Mouse (Mus musculus) megakaryocyte progenitor cell, adult 5-6 weeks (primary cell): ENCODE data around the gene Gm4559. TPM values are rescaled to one million over a fixed set of nuclear protein-coding genes. Genes with fewer than 3 reads are reported as not detected.
"Not testable (repeated sequence)": the region's sequence is repeated elsewhere in the genome, so short reads cannot be mapped to it uniquely, and the experiment has no call there.

Experiments
- ATAC-seq: replicated peaks from 2 replicates; pipeline ENCODE4 v1.8.0; 2016; ENCODE audit warnings: mild to moderate bottlenecking, moderate TSS enrichment, inconsistent platforms; ENCODE audit not compliant: poor library complexity
- total RNA-seq, 2 experiments: library from RNA; stranded (forward) in 1 of 2; stranded (reverse) in 1 of 2; fragments of 157-497, 149-512 nt in 1 of 2; fragments of 200-1000 nt in 1 of 2; gene quantifications; 2 replicates each; pipeline versions ENCODE4 v1.2.3 to v1.2.4; 2015 to 2017

Gene Gm4559
- total RNA-seq, 2 experiments from 2014 or later: not detected

- not testable (repeated sequence) for ATAC-seq
Measured at GRCm38 (mm10) chr7:142279291-142279690, 5.1 kb upstream of the Gm4559 start.

GRCm38 (mm10) chr7:142278183-142278582 lies 4.0 kb upstream of the Gm4559 start:
- peak; percentile 96 for ATAC-seq

- not testable (repeated sequence) for ATAC-seq
Measured at GRCm38 (mm10) chr7:142258254-142258653, 15.9 kb downstream of the Gm4559 start, which contains the start of gene Gm2431. Gene Gm2431 (minus strand): TSS chr7:142258354.

- peak; percentile 85 for ATAC-seq
Measured at GRCm38 (mm10) chr7:142255517-142255916, 18.6 kb downstream of the Gm4559 start.

- peak; percentile 61; the same call in 1 of the 2 replicates for ATAC-seq
Measured at GRCm38 (mm10) chr7:142249824-142250223, 24.3 kb downstream of the Gm4559 start.

- no peak for ATAC-seq
Measured at GRCm38 (mm10) chr7:142240978-142241377, 33.2 kb downstream of the Gm4559 start, which contains the start of gene Gm40460. Gene Gm40460 (minus strand): TSS chr7:142241078.

- ATAC-seq: no peak
Measured at GRCm38 (mm10) chr7:142231540-142231939, 42.6 kb downstream of the Gm4559 start.

- ATAC-seq: not testable (repeated sequence)
Measured at GRCm38 (mm10) chr7:142229871-142230270, 44.3 kb downstream of the Gm4559 start, which contains the start of gene Krtap5-5. Gene Krtap5-5 (minus strand): TSS chr7:142229971.

- ATAC-seq: no peak
Measured at GRCm38 (mm10) chr7:142224518-142224917, 49.6 kb downstream of the Gm4559 start.

Other genes with a start within 250 kb of the Gm4559 start
- gene Mob2, start 213.3 kb downstream of the Gm4559 start, total RNA-seq (2015): 45.3 and 45.9 TPM in 2 replicates
- gene Mob2, start 213.3 kb downstream of the Gm4559 start, total RNA-seq (2017): 45.9 and 47.1 TPM in 2 replicates
- 0.12 TPM in 1 of 2 replicates, not detected in the other for gene Dusp8, start 178.5 kb downstream of the Gm4559 start, total RNA-seq (2015)
- gene Dusp8, start 178.5 kb downstream of the Gm4559 start, total RNA-seq (2017): not detected in 2 replicates
- not detected in 2 replicates for gene Gm45618, start 153.6 kb downstream of the Gm4559 start, total RNA-seq (2015)
- gene Gm45618, start 153.6 kb downstream of the Gm4559 start, total RNA-seq (2017): not detected in 2 replicates
- not detected in 2 replicates for gene Gm39115, start 138.3 kb downstream of the Gm4559 start, total RNA-seq (2015)
- not detected in 2 replicates for gene Gm39115, start 138.3 kb downstream of the Gm4559 start, total RNA-seq (2017)
- not detected in 2 replicates for gene Gm45337, start 129.8 kb downstream of the Gm4559 start, total RNA-seq (2015)
- not detected in 2 replicates for gene Gm45337, start 129.8 kb downstream of the Gm4559 start, total RNA-seq (2017)
- gene Gm29735, start 117.2 kb downstream of the Gm4559 start, total RNA-seq (2015): not detected in 2 replicates
- not detected in 2 replicates for gene Gm29735, start 117.2 kb downstream of the Gm4559 start, total RNA-seq (2017)
- gene Gm4553, start 108.6 kb downstream of the Gm4559 start, total RNA-seq (2015): not detected in 2 replicates
- not detected in 2 replicates for gene Gm4553, start 108.6 kb downstream of the Gm4559 start, total RNA-seq (2017)
- gene Krtap5-2, start 98.4 kb downstream of the Gm4559 start, total RNA-seq (2015): not detected in 2 replicates
- not detected in 2 replicates for gene Krtap5-2, start 98.4 kb downstream of the Gm4559 start, total RNA-seq (2017)
- gene Gm10153, start 84.0 kb downstream of the Gm4559 start, total RNA-seq (2015): not detected in 2 replicates
- not detected in 2 replicates for gene Gm10153, start 84.0 kb downstream of the Gm4559 start, total RNA-seq (2017)
- gene Krtap5-3, start 73.0 kb downstream of the Gm4559 start, total RNA-seq (2015): not detected in 2 replicates
- gene Krtap5-3, start 73.0 kb downstream of the Gm4559 start, total RNA-seq (2017): not detected in 2 replicates
- not detected in 2 replicates for gene Gm7579, start 62.5 kb downstream of the Gm4559 start, total RNA-seq (2015)
- gene Gm7579, start 62.5 kb downstream of the Gm4559 start, total RNA-seq (2017): not detected in 2 replicates
- not detected in 2 replicates for gene Krtap5-5, start 44.4 kb downstream of the Gm4559 start, total RNA-seq (2015)
- gene Krtap5-5, start 44.4 kb downstream of the Gm4559 start, total RNA-seq (2017): not detected in 2 replicates
- gene Gm40460, start 33.3 kb downstream of the Gm4559 start, total RNA-seq (2015): not detected in 2 replicates
- gene Gm40460, start 33.3 kb downstream of the Gm4559 start, total RNA-seq (2017): not detected in 2 replicates
- gene Gm2431, start 16.0 kb downstream of the Gm4559 start, total RNA-seq (2015): not detected in 2 replicates
- not detected in 2 replicates for gene Gm2431, start 16.0 kb downstream of the Gm4559 start, total RNA-seq (2017)
- not detected in 2 replicates for gene Krtap5-1, start 22.8 kb upstream of the Gm4559 start, total RNA-seq (2015)
- gene Krtap5-1, start 22.8 kb upstream of the Gm4559 start, total RNA-seq (2017): not detected in 2 replicates
- not detected in 2 replicates for gene Krtap5-4, start 29.2 kb upstream of the Gm4559 start, total RNA-seq (2015)
- gene Krtap5-4, start 29.2 kb upstream of the Gm4559 start, total RNA-seq (2017): not detected in 2 replicates
- not detected in 2 replicates for gene Ifitm10, start 99.4 kb upstream of the Gm4559 start, total RNA-seq (2015)
- gene Ifitm10, start 99.4 kb upstream of the Gm4559 start, total RNA-seq (2017): not detected in 2 replicates
- not detected in 2 replicates for gene Gm49369, start 108.3 kb upstream of the Gm4559 start, total RNA-seq (2015)
- 25.2 and 59.0 TPM in 2 replicates for gene Gm49369, start 108.3 kb upstream of the Gm4559 start, total RNA-seq (2017)
- 115 and 133 TPM in 2 replicates for gene Ctsd, start 113.7 kb upstream of the Gm4559 start, total RNA-seq (2015)
- 129 and 170 TPM in 2 replicates for gene Ctsd, start 113.7 kb upstream of the Gm4559 start, total RNA-seq (2017)
- gene Syt8, start 160.5 kb upstream of the Gm4559 start, total RNA-seq (2015): not detected in 2 replicates
- not detected in 2 replicates for gene Syt8, start 160.5 kb upstream of the Gm4559 start, total RNA-seq (2017)
- 6.0 and 8.0 TPM in 2 replicates for gene Tnni2, start 167.4 kb upstream of the Gm4559 start, total RNA-seq (2015)
- gene Tnni2, start 167.4 kb upstream of the Gm4559 start, total RNA-seq (2017): 2.4 and 7.7 TPM in 2 replicates
- gene Lsp1, start 186.4 kb upstream of the Gm4559 start, total RNA-seq (2015): 45.9 and 75.5 TPM in 2 replicates
- 65.5 and 67.5 TPM in 2 replicates for gene Lsp1, start 186.4 kb upstream of the Gm4559 start, total RNA-seq (2017)
- gene Tnnt3, start 224.5 kb upstream of the Gm4559 start, total RNA-seq (2015): 0.20 TPM in 1 of 2 replicates, not detected in the other
- gene Tnnt3, start 224.5 kb upstream of the Gm4559 start, total RNA-seq (2017): not detected in 2 replicates